Comparison of ENCODE assay signal across 12 mouse cellular contexts in genomic region chr5:114581486-114581885, GRCm38 (mm10). TPM values are rescaled to one million over a fixed set of nuclear protein-coding genes. Genes with fewer than 3 reads are reported as not detected.
A peak's percentile ranks its signal among the peaks of the same experiment; 100 is the strongest.
DNase-seq lines count a peak whose midpoint lies in the region; ATAC-seq and TF ChIP-seq lines count a peak whose summit lies in the region.
"Had no signal": no experiment of that assay in that cellular context is flagged by ENCODE, and none has a peak within 500 bp of the region (broad histone marks: within the 10 kb centered on the region; RNA-seq: fewer than 3 reads in every experiment).

No protein-coding gene starts in this region.

- peaks cover 47% of the 10 kb centered on the region for H3K27me3 ChIP-seq in forebrain, embryonic 16.5 days (replicated peaks; ENCODE audit: control insufficient read depth, insufficient read depth, low read length)
- no peaks in the 10 kb centered on the region for H3K27me3 ChIP-seq in hindbrain, embryonic 16.5 days (replicated peaks; ENCODE audit: control insufficient read depth, insufficient read depth, low read length)

- no peak overlapping the region for H3K4me2 ChIP-seq in forebrain, embryonic 16.5 days (ENCODE audit: low read length)
- no peak overlapping the region; the same call in 1 of the 2 replicates for H3K4me2 ChIP-seq in hindbrain, embryonic 16.5 days (ENCODE audit: low read length)
- H3K4me2 ChIP-seq: limb, embryonic 15.5 days had no signal

- no peak for TF ChIP-seq CTCF in layer of hippocampus, adult 2 months (conservative IDR thresholded peaks at IDR 0.05)

- no peak overlapping the region for H3K9ac ChIP-seq in forebrain, embryonic 16.5 days (replicated peaks; ENCODE audit: low read depth, low read length)
- H3K9ac ChIP-seq in hindbrain, embryonic 16.5 days (ENCODE audit: low read depth, low read length) = no peak overlapping the region
- H3K9ac ChIP-seq: limb, embryonic 15.5 days had no signal

- WGBS in forebrain, embryonic 16.5 days = 19% methylated on average over 12 of the region's 12 CpGs
- WGBS in hindbrain, embryonic 16.5 days = 43% methylated on average over 12 of the region's 12 CpGs

- no peaks in the 10 kb centered on the region for H3K9me3 ChIP-seq in forebrain, embryonic 16.5 days (ENCODE audit: control insufficient read depth, low read length)
- no peaks in the 10 kb centered on the region for H3K9me3 ChIP-seq in hindbrain, embryonic 16.5 days (ENCODE audit: control insufficient read depth, low read length)
- H3K9me3 ChIP-seq: limb, embryonic 15.5 days had no signal

- no peak overlapping the region for H3K27ac ChIP-seq in forebrain, embryonic 16.5 days (ENCODE audit: low read length)
- peak overlapping the region; percentile 27 for H3K27ac ChIP-seq in hindbrain, embryonic 16.5 days (ENCODE audit: low read depth, low read length)
- no peak overlapping the region for H3K27ac ChIP-seq in layer of hippocampus, adult 2 months
- H3K27ac ChIP-seq: limb, embryonic 15.5 days; macrophage had no signal

- no peaks in the 10 kb centered on the region for H3K36me3 ChIP-seq in forebrain, embryonic 16.5 days (ENCODE audit: control insufficient read depth, insufficient read depth)
- H3K36me3 ChIP-seq in hindbrain, embryonic 16.5 days (ENCODE audit: control insufficient read depth, insufficient read depth, low read length) = no peaks in the 10 kb centered on the region
- H3K36me3 ChIP-seq: limb, embryonic 15.5 days had no signal

- peaks cover 67% of the 10 kb centered on the region for H3K4me1 ChIP-seq in forebrain, embryonic 16.5 days (replicated peaks; ENCODE audit: control insufficient read depth, insufficient read depth, low read length)
- peaks cover 54% of the 10 kb centered on the region for H3K4me1 ChIP-seq in hindbrain, embryonic 16.5 days (ENCODE audit: control insufficient read depth, insufficient read depth, low read depth, low read length)
- H3K4me1 ChIP-seq: limb, embryonic 15.5 days had no signal

- no peak overlapping the region for H3K4me3 ChIP-seq in forebrain, embryonic 16.5 days (replicated peaks; ENCODE audit: low read length)
- no peak overlapping the region for H3K4me3 ChIP-seq in hindbrain, embryonic 16.5 days (ENCODE audit: low read length)
- H3K4me3 ChIP-seq in layer of hippocampus, adult 2 months = no peak overlapping the region
- H3K4me3 ChIP-seq: limb, embryonic 15.5 days had no signal

- ATAC-seq in forebrain, embryonic 16.5 days = peak; percentile 41
- no peak for ATAC-seq in hindbrain, embryonic 16.5 days

- DNase-seq in adrenal gland, adult 2 months = peak; percentile 74
- no peak for DNase-seq in adrenal gland, postnatal 25 days
- DNase-seq in left cerebral cortex, postnatal 4 days = peak; percentile 84
- no peak for DNase-seq in left cerebral cortex, adult 11 months (ENCODE audit: low spot score)
- DNase-seq in spleen, postnatal 36 days (ENCODE audit: low spot score in 2 of 2) = no peak
- DNase-seq in layer of hippocampus, adult 2 months (ENCODE audit: low spot score in 2 of 2) = no peak
- DNase-seq: cerebellum, postnatal 36 days; thymus, postnatal 14 days had no signal

- intact Hi-C loops in left cerebral cortex, postnatal 4 days (cut with DNase I) = no loop called here

RNA-seq across cellular contexts. Expression of gene Fam222a, which starts 13.7 kb away (rescaled TPM):
- 10 to 100 TPM; 32.9 to 84.3 TPM for total RNA-seq in adrenal gland, adult 2 months (2021)
- 68.3 and 72.0 TPM in 2 replicates for polyA plus RNA-seq in adrenal gland, adult 2 months (2012; rRNA removed)
- total RNA-seq in adrenal gland, postnatal 25 days (2021) = 26.9 and 39.8 TPM in 2 replicates
- 10 to 100 TPM in 1 of 2 experiments, 1 to 10 TPM in 1; 8.7 to 10.4 TPM for total RNA-seq in left cerebral cortex, postnatal 4 days (2021)
- 4.3 and 4.4 TPM in 2 replicates for polyA plus RNA-seq in forebrain, embryonic 16.5 days (2015; fragmentation: Nextera tagmentation; extraction: Ambion mirVana)
- polyA plus RNA-seq in hindbrain, embryonic 16.5 days (2015; fragmentation: Nextera tagmentation; extraction: Ambion mirVana) = 4.7 and 4.9 TPM in 2 replicates
- 1 to 10 TPM; 3.5 to 4.1 TPM for total RNA-seq in layer of hippocampus, adult 2 months (2021)

Comparison
In these comparisons a context has a peak if more than half of its experiments do, and no peak if none do; other contexts are left out.
1. DNase-seq: peak in adrenal gland, adult 2 months (single experiment) and left cerebral cortex, postnatal 4 days (single experiment); none in adrenal gland, postnatal 25 days (single experiment), left cerebral cortex, adult 11 months (single experiment), spleen, postnatal 36 days (0 of 2) and layer of hippocampus, adult 2 months (0 of 2).